Mouse (Mus musculus) liver, embryonic 16.5 days (tissue): ENCODE measurements around the gene Ankrd36. TPM values are rescaled to one million over a fixed set of nuclear protein-coding genes. Genes with fewer than 3 reads are reported as not detected.

Experiments
- ATAC-seq: fragments of 200-750 bp; cut with Nextera tagmentation; 2 replicates; pipeline ENCODE4 v1.8.0; 2017; ENCODE audit warnings: low read depth, mild to moderate bottlenecking, moderate number of reproducible peaks, moderate library complexity
- H3K27ac ChIP-seq: fragments of 300-500 bp; sonication (generic); 2 replicates; pipeline ENCODE4 v1.5.1; 2014; ENCODE audit warnings: mild to moderate bottlenecking, low read length
- H3K27me3 ChIP-seq: fragments of 300-500 bp; sonication (generic); 2 replicates; pipeline ENCODE4 v1.6.1; 2014; ENCODE audit warnings: low read depth, low read length, mixed read lengths; ENCODE audit not compliant: control insufficient read depth, insufficient read depth
- H3K36me3 ChIP-seq: fragments of 300-500 bp; sonication (generic); 2 replicates; pipeline ENCODE4 v1.6.1; 2014; ENCODE audit warnings: mild to moderate bottlenecking; ENCODE audit not compliant: control insufficient read depth, insufficient read depth
- H3K4me1 ChIP-seq: fragments of 300-500 bp; sonication (generic); 2 replicates; pipeline ENCODE4 v1.6.1; 2014; ENCODE audit warnings: low read depth, low read length, mixed read lengths; ENCODE audit not compliant: control insufficient read depth
- H3K4me2 ChIP-seq: fragments of 300-500 bp; sonication (generic); 2 replicates; pipeline ENCODE4 v1.6.1; 2014; ENCODE audit warnings: low read depth, low read length, mixed read lengths
- H3K4me3 ChIP-seq: fragments of 300-500 bp; sonication (generic); 2 replicates; pipeline ENCODE4 v1.5.1; 2014; ENCODE audit warnings: low read depth, mild to moderate bottlenecking, low read length
- H3K9ac ChIP-seq: fragments of 300-500 bp; sonication (generic); 2 replicates; pipeline ENCODE4 v1.6.1; 2014; ENCODE audit warnings: low read depth, low read length
- H3K9me3 ChIP-seq: fragments of 300-500 bp; sonication (generic); replicated peaks from 2 replicates; pipeline ENCODE4 v1.6.1; 2016; ENCODE audit warnings: low read length; ENCODE audit not compliant: control insufficient read depth
- WGBS: fragments of 180-500 bp; shearing (Covaris S2); extraction: QIAGEN DNeasy Blood & Tissue Kit; methylation state at CpG from one replicate; pipeline ENCODE4 v1.1.7; 2014; ENCODE audit not compliant: insufficient replicate concordance; 5-methylcytosine and 5-hydroxymethylcytosine counted together
- polyA plus RNA-seq: library from polyadenylated mRNA; unstranded; fragments of >200 nt; fragmentation: Nextera tagmentation; extraction: Ambion mirVana; gene quantifications from 2 replicates; pipeline ENCODE4 v1.2.1, GENCODE M21; 2015

Ankrd36 gene
- polyA plus RNA-seq, 1 experiment from 2014 or later, result 2.5 TPM

GRCm38 (mm10) chr11:5650321-5650720, 80.8 kb downstream of the Ankrd36 start:
- no peak overlapping the region for H3K9ac ChIP-seq
- no peak overlapping the region for H3K27ac ChIP-seq
- H3K27me3 ChIP-seq, result no peaks in the 10 kb centered on the region

GRCm38 (mm10) chr11:5682541-5682940, 113.1 kb downstream of the Ankrd36 start:
- WGBS, result 49% methylated on average over 6 of the region's 6 CpGs
- Histone ChIP-seq H3K4me1 (no peaks in the 10 kb centered on the region), H3K9ac (no peak overlapping the region), H3K4me3 (no peak overlapping the region), H3K36me3 (no peaks in the 10 kb centered on the region), H3K27me3 (no peaks in the 10 kb centered on the region), H3K9me3 (no peaks in the 10 kb centered on the region), H3K4me2 (no peak overlapping the region), H3K27ac (no peak overlapping the region)
- no peak for ATAC-seq

More at GRCm38 (mm10) chr11:5650321-5650720, 80.8 kb downstream of the Ankrd36 start:
- H3K4me2 ChIP-seq, result no peak overlapping the region
- no peaks in the 10 kb centered on the region for H3K4me1 ChIP-seq
- no peaks in the 10 kb centered on the region for H3K9me3 ChIP-seq
- H3K36me3 ChIP-seq, result no peaks in the 10 kb centered on the region
- no peak for ATAC-seq
- 50% methylated on average over 7 of the region's 7 CpGs for WGBS
- no peak overlapping the region for H3K4me3 ChIP-seq

- no peak overlapping the region for H3K4me2 ChIP-seq
- H3K9me3 ChIP-seq, result no peaks in the 10 kb centered on the region
- 35% methylated on average over 7 of the region's 7 CpGs for WGBS
- no peak overlapping the region for H3K9ac ChIP-seq
- H3K4me1 ChIP-seq, result no peaks in the 10 kb centered on the region
- no peak overlapping the region for H3K27ac ChIP-seq
- H3K4me3 ChIP-seq, result no peak overlapping the region
- H3K36me3 ChIP-seq, result no peaks in the 10 kb centered on the region
- no peak for ATAC-seq
- no peaks in the 10 kb centered on the region for H3K27me3 ChIP-seq
Measured at GRCm38 (mm10) chr11:5684283-5684682, 114.8 kb downstream of the Ankrd36 start.

- Histone ChIP-seq H3K4me2 (no peak overlapping the region), H3K4me3 (no peak overlapping the region), H3K4me1 (no peaks in the 10 kb centered on the region), H3K27me3 (no peaks in the 10 kb centered on the region), H3K36me3 (no peaks in the 10 kb centered on the region), H3K27ac (no peak overlapping the region), H3K9me3 (no peaks in the 10 kb centered on the region), H3K9ac (no peak overlapping the region)
- ATAC-seq, result no peak
- 35% methylated on average over 7 of the region's 7 CpGs for WGBS
Measured at GRCm38 (mm10) chr11:5691775-5692174, 122.3 kb downstream of the Ankrd36 start.

- H3K4me2 ChIP-seq, result peak overlapping the region; percentile 17; the same call in 1 of the 2 replicates
- 0 out of 2 replicates have a peak overlapping the region, but pooled peaks have one; percentile 44 for H3K27ac ChIP-seq
- H3K4me1 ChIP-seq, result peaks cover 5% of the 10 kb centered on the region
- peak; percentile 68 for ATAC-seq
- WGBS, result 46% methylated on average over 7 of the region's 7 CpGs
- no peaks in the 10 kb centered on the region for H3K9me3 ChIP-seq
- H3K36me3 ChIP-seq, result no peaks in the 10 kb centered on the region
- H3K4me3 ChIP-seq, result no peak overlapping the region
- no peak overlapping the region for H3K9ac ChIP-seq
- no peaks in the 10 kb centered on the region for H3K27me3 ChIP-seq
Measured at GRCm38 (mm10) chr11:5700808-5701207, 131.3 kb downstream of the Ankrd36 start.

- H3K9ac ChIP-seq, result no peak overlapping the region
- peak; percentile 59; the same call in 1 of the 2 replicates for ATAC-seq
- H3K9me3 ChIP-seq, result no peaks in the 10 kb centered on the region
- no peak overlapping the region for H3K4me3 ChIP-seq
- WGBS, result 35% methylated on average over 2 of the region's 2 CpGs
- peak overlapping the region; percentile 17; the same call in 1 of the 2 replicates for H3K4me2 ChIP-seq
- H3K4me1 ChIP-seq, result peaks cover 9% of the 10 kb centered on the region
- no peaks in the 10 kb centered on the region for H3K27me3 ChIP-seq
- H3K27ac ChIP-seq, result 0 out of 2 replicates have a peak overlapping the region, but pooled peaks have one; percentile 44
- H3K36me3 ChIP-seq, result no peaks in the 10 kb centered on the region
Measured at GRCm38 (mm10) chr11:5701300-5701699, 131.8 kb downstream of the Ankrd36 start.

GRCm38 (mm10) chr11:5701821-5702220, 132.3 kb downstream of the Ankrd36 start:
- no peaks in the 10 kb centered on the region for H3K9me3 ChIP-seq
- H3K27me3 ChIP-seq, result no peaks in the 10 kb centered on the region
- H3K27ac ChIP-seq, result no peak overlapping the region
- no peak overlapping the region for H3K4me2 ChIP-seq
- H3K9ac ChIP-seq, result no peak overlapping the region
- ATAC-seq, result no peak
- WGBS, result 84% methylated on average over 1 of the region's 1 CpGs
- H3K4me1 ChIP-seq, result peaks cover 13% of the 10 kb centered on the region
- H3K4me3 ChIP-seq, result no peak overlapping the region
- no peaks in the 10 kb centered on the region for H3K36me3 ChIP-seq

GRCm38 (mm10) chr11:5702271-5702956, 132.9 kb downstream of the Ankrd36 start:
- Histone ChIP-seq H3K9ac (no peak overlapping the region), H3K4me2 (no peak overlapping the region), H3K36me3 (no peaks in the 10 kb centered on the region), H3K4me1 (peaks cover 13% of the 10 kb centered on the region), H3K4me3 (no peak overlapping the region), H3K9me3 (no peaks in the 10 kb centered on the region), H3K27me3 (no peaks in the 10 kb centered on the region), H3K27ac (no peak overlapping the region)
- ATAC-seq, result no peak
- 68% methylated on average over 5 of the region's 5 CpGs for WGBS

- Histone ChIP-seq H3K27ac (no peak overlapping the region), H3K4me3 (no peak overlapping the region), H3K9me3 (no peaks in the 10 kb centered on the region), H3K9ac (no peak overlapping the region), H3K4me2 (no peak overlapping the region), H3K36me3 (no peaks in the 10 kb centered on the region), H3K27me3 (no peaks in the 10 kb centered on the region), H3K4me1 (peaks cover 13% of the 10 kb centered on the region)
- WGBS, result 76% methylated on average over 6 of the region's 6 CpGs
- ATAC-seq, result no peak
Measured at GRCm38 (mm10) chr11:5702957-5703332, 133.5 kb downstream of the Ankrd36 start.
